Mouse (Mus musculus) stomach, postnatal 0 days (tissue): Measurements from ENCODE around the gene Hivep2. TPM values are rescaled to one million over a fixed set of nuclear protein-coding genes. Genes with fewer than 3 reads are reported as not detected.

Experiments
- ATAC-seq: fragments of 200-750 bp; cut with Nextera tagmentation; 2 replicates; pipeline ENCODE4 v1.8.0; 2017; ENCODE audit not compliant: low FRiP score, low TSS enrichment
- DNase-seq: peaks from one replicate; pipeline ENCODE4 v3.0.0-alpha.2; 2016; ENCODE audit warnings: low spot score
- H3K27ac ChIP-seq: fragments of 300-500 bp; sonication (generic); replicated peaks from 2 replicates; pipeline ENCODE4 v1.5.1; 2014; ENCODE audit warnings: mild to moderate bottlenecking, control low read depth
- H3K27me3 ChIP-seq: fragments of 300-500 bp; sonication (generic); 2 replicates; pipeline ENCODE4 v1.6.1; 2014; ENCODE audit warnings: low read length; ENCODE audit not compliant: control insufficient read depth, insufficient read depth
- H3K36me3 ChIP-seq: fragments of 300-500 bp; sonication (generic); 2 replicates; pipeline ENCODE4 v1.6.1; 2014; ENCODE audit warnings: low read length, mixed read lengths; ENCODE audit not compliant: control insufficient read depth, insufficient read depth
- H3K4me1 ChIP-seq: fragments of 300-500 bp; sonication (generic); replicated peaks from 2 replicates; pipeline ENCODE4 v1.6.1; 2014; ENCODE audit warnings: antibody characterized with exemption; ENCODE audit not compliant: control insufficient read depth, insufficient read depth
- H3K4me2 ChIP-seq: fragments of 300-500 bp; sonication (generic); replicated peaks from 2 replicates; pipeline ENCODE4 v1.6.1; 2014; ENCODE audit warnings: low read depth, mild to moderate bottlenecking, control low read depth, moderate library complexity
- H3K4me3 ChIP-seq: fragments of 300-500 bp; sonication (generic); 2 replicates; pipeline ENCODE4 v1.5.1; 2014; ENCODE audit warnings: low read depth, low read length, control low read depth
- H3K9ac ChIP-seq: fragments of 300-500 bp; sonication (generic); 2 replicates; pipeline ENCODE4 v1.6.1; 2014; ENCODE audit warnings: mild to moderate bottlenecking, low read length, control low read depth, mixed read lengths
- H3K9me3 ChIP-seq: fragments of 300-500 bp; sonication (generic); 2 replicates; pipeline ENCODE4 v1.6.1; 2016; ENCODE audit warnings: low read length; ENCODE audit not compliant: control insufficient read depth
- CTCF ChIP-seq: IDR thresholded peaks from 2 replicates; pipeline ENCODE4 v1.5.1; 2016; ENCODE audit warnings: antibody characterized with exemption, low read depth, mild to moderate bottlenecking, moderate library complexity
- EP300 ChIP-seq: optimal IDR thresholded peaks from 2 replicates; pipeline ENCODE3; 2016; ENCODE audit warnings: antibody characterized with exemption
- WGBS: fragments of 180-500 bp; shearing (Covaris S2); extraction: QIAGEN DNeasy Blood & Tissue Kit; methylation state at CpG from one replicate; pipeline ENCODE4 v1.1.7; 2014; 5-methylcytosine and 5-hydroxymethylcytosine counted together
- polyA plus RNA-seq: library from polyadenylated mRNA; unstranded; fragments of >200 nt; fragmentation: Nextera tagmentation; extraction: Ambion mirVana; gene quantifications from 2 replicates; pipeline ENCODE4 v1.2.1, GENCODE M21; 2015

Gene Hivep2
- polyA plus RNA-seq, 1 experiment from 2014 or later, result 3.1 TPM

- Histone ChIP-seq H3K9me3 (no peaks in the 10 kb centered on the region), H3K4me3 (peak overlapping the region; percentile 92), H3K36me3 (no peaks in the 10 kb centered on the region), H3K4me1 (no peaks in the 10 kb centered on the region), H3K4me2 (peak overlapping the region; percentile 97), H3K9ac (peak overlapping the region; percentile 88), H3K27me3 (no peaks in the 10 kb centered on the region), H3K27ac (peak overlapping the region; percentile 98)
- WGBS, result 15% methylated on average over 8 of the region's 8 CpGs
- ATAC-seq (no peak), DNase-seq (no peak)
- no peak for TF ChIP-seq CTCF
- TF ChIP-seq EP300, result no peak
Observed at GRCm38 (mm10) chr10:13963908-13964500, 1.9 kb upstream of the Hivep2 start.

GRCm38 (mm10) chr10:13964501-13965281 lies 1.2 kb upstream of the Hivep2 start:
- Histone ChIP-seq H3K27me3 (no peaks in the 10 kb centered on the region), H3K27ac (peak overlapping the region; percentile 98), H3K9ac (peak overlapping the region; percentile 88), H3K9me3 (no peaks in the 10 kb centered on the region), H3K4me3 (peak overlapping the region; percentile 92), H3K4me2 (peak overlapping the region; percentile 97), H3K36me3 (no peaks in the 10 kb centered on the region), H3K4me1 (no peaks in the 10 kb centered on the region)
- ATAC-seq (peak; percentile 69), DNase-seq (peak; percentile 83)
- TF ChIP-seq CTCF, result peak; percentile 47
- no peak for TF ChIP-seq EP300
- under 1% methylated on average over 59 of the region's 65 CpGs for WGBS

- TF ChIP-seq CTCF (no peak), EP300 (no peak)
- no peaks in the 10 kb centered on the region for H3K4me1 ChIP-seq
- DNase-seq (peak; percentile 94), ATAC-seq (peak; percentile 87)
- peak overlapping the region; percentile 98 for H3K27ac ChIP-seq
- no peaks in the 10 kb centered on the region for H3K27me3 ChIP-seq
- peak overlapping the region; percentile 92 for H3K4me3 ChIP-seq
- H3K4me2 ChIP-seq, result peak overlapping the region; percentile 97
- no peaks in the 10 kb centered on the region for H3K36me3 ChIP-seq
- peak overlapping the region; percentile 88 for H3K9ac ChIP-seq
- H3K9me3 ChIP-seq, result no peaks in the 10 kb centered on the region
- under 1% methylated on average over 49 of the region's 54 CpGs for WGBS
Observed at GRCm38 (mm10) chr10:13965316-13965973, 430 bp upstream of the Hivep2 start.

- Histone ChIP-seq H3K9ac (peak overlapping the region; percentile 88), H3K27me3 (no peaks in the 10 kb centered on the region), H3K4me3 (peak overlapping the region; percentile 92), H3K4me2 (peak overlapping the region; percentile 97), H3K36me3 (no peaks in the 10 kb centered on the region), H3K27ac (peak overlapping the region; percentile 98), H3K9me3 (no peaks in the 10 kb centered on the region), H3K4me1 (no peaks in the 10 kb centered on the region)
- WGBS, result 1% methylated on average over 47 of the region's 66 CpGs
- TF ChIP-seq CTCF (peak; percentile 32), EP300 (no peak)
- peak; percentile 74 for DNase-seq
- ATAC-seq, result peak; percentile 44
Observed at GRCm38 (mm10) chr10:13966830-13967450, 1.1 kb downstream of the Hivep2 start.

GRCm38 (mm10) chr10:13967451-13968233 lies 1.8 kb downstream of the Hivep2 start:
- no peaks in the 10 kb centered on the region for H3K9me3 ChIP-seq
- DNase-seq, result peak; percentile 80
- no peaks in the 10 kb centered on the region for H3K4me1 ChIP-seq
- peak overlapping the region; percentile 88 for H3K9ac ChIP-seq
- peak overlapping the region; percentile 98 for H3K27ac ChIP-seq
- TF ChIP-seq CTCF (no peak), EP300 (no peak)
- H3K4me2 ChIP-seq, result peak overlapping the region; percentile 97
- peak; percentile 56 for ATAC-seq
- peak overlapping the region; percentile 92 for H3K4me3 ChIP-seq
- 1% methylated on average over 36 of the region's 36 CpGs for WGBS
- no peaks in the 10 kb centered on the region for H3K27me3 ChIP-seq
- no peaks in the 10 kb centered on the region for H3K36me3 ChIP-seq
